Comparison of ENCODE assay signal across 12 mouse cellular contexts in the genomic region with DNA sequence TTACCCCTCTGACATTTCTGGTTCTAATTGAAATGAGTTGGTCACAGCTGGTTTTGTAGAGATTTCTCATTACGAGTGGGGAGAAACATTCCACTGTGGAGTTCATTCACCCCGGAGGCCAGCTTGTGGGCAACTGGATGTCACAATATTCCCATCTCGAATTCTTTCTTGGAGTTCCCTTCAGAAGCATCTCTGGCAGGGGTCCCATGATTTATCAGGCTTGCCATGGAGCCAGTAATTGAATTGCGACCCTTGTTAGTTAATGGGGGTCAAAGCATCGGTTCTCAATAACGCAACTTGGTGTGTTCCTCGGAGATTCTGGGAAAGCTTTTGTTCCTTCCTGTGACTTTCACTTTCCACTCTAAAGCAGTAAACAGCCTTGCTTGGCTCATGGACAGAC. TPM values are rescaled to one million over a fixed set of nuclear protein-coding genes. Genes with fewer than 3 reads are reported as not detected.
DNase-seq lines count a peak whose midpoint lies in the region; ATAC-seq lines count a peak whose summit lies in the region.
"Had no signal": no experiment of that assay in that cellular context is flagged by ENCODE, and none has a peak within 500 bp of the region (broad histone marks: within the 10 kb centered on the region; RNA-seq: fewer than 3 reads in every experiment).

No protein-coding gene starts in this region.

- no peak overlapping the region for H3K4me3 ChIP-seq in hindbrain, embryonic 16.5 days (ENCODE audit: low read length)
- H3K4me3 ChIP-seq: liver, embryonic 13.5 days had no signal

- H3K9ac ChIP-seq in hindbrain, embryonic 16.5 days (ENCODE audit: low read depth, low read length), result no peak overlapping the region
- H3K9ac ChIP-seq: liver, embryonic 13.5 days had no signal

- 13% methylated on average over 7 of the region's 7 CpGs for WGBS in hindbrain, embryonic 16.5 days

- no peak for ATAC-seq in hindbrain, embryonic 16.5 days

- H3K27me3 ChIP-seq in hindbrain, embryonic 16.5 days (replicated peaks; ENCODE audit: control insufficient read depth, insufficient read depth, low read length), result no peaks in the 10 kb centered on the region
- H3K27me3 ChIP-seq: liver, embryonic 13.5 days had no signal

- peaks cover 29% of the 10 kb centered on the region for H3K4me1 ChIP-seq in hindbrain, embryonic 16.5 days (ENCODE audit: control insufficient read depth, insufficient read depth, low read depth, low read length)

- H3K27ac ChIP-seq in hindbrain, embryonic 16.5 days (ENCODE audit: low read depth, low read length), result no peak overlapping the region
- H3K27ac ChIP-seq: liver, embryonic 13.5 days had no signal

- peak; percentile 32 for DNase-seq in kidney, adult 9 months
- DNase-seq in kidney, postnatal 4 days, result no peak
- DNase-seq in retina, postnatal 1 day, result peak; percentile 37
- no peak for DNase-seq in retina, embryonic 14.5 days (ENCODE audit: low spot score)
- DNase-seq in right cerebral cortex, adult 2 months (ENCODE audit: low spot score in 2 of 2), result no peak
- no peak for DNase-seq in cerebellum, postnatal 4 days (ENCODE audit: low spot score in 2 of 2)
- DNase-seq in yolk sac, embryonic 10.5 days (ENCODE audit: low spot score), result no peak
- DNase-seq: layer of hippocampus, postnatal 36 days; liver, embryonic 13.5 days; spleen, adult 18-20 months; thymus, postnatal 25 days had no signal

- H3K4me2 ChIP-seq in hindbrain, embryonic 16.5 days (ENCODE audit: low read length), result peak overlapping the region; percentile 41
- H3K4me2 ChIP-seq: liver, embryonic 13.5 days had no signal

- no peaks in the 10 kb centered on the region for H3K9me3 ChIP-seq in hindbrain, embryonic 16.5 days (ENCODE audit: control insufficient read depth, low read length)
- H3K9me3 ChIP-seq: liver, embryonic 13.5 days had no signal

- H3K36me3 ChIP-seq in hindbrain, embryonic 16.5 days (ENCODE audit: control insufficient read depth, insufficient read depth, low read length), result no peaks in the 10 kb centered on the region

RNA-seq across cellular contexts. Expression of gene Spata13, which starts 53.4 kb away (rescaled TPM):
- 17.1 and 18.2 TPM in 2 replicates for polyA plus RNA-seq in hindbrain, embryonic 16.5 days (2015; fragmentation: Nextera tagmentation; extraction: Ambion mirVana)

Comparison
In these comparisons a context has a peak if more than half of its experiments do, and no peak if none do; other contexts are left out.
1. DNase-seq: peak in kidney, adult 9 months (single experiment) and retina, postnatal 1 day (single experiment); none in kidney, postnatal 4 days (0 of 2), retina, embryonic 14.5 days (single experiment), right cerebral cortex, adult 2 months (0 of 2), cerebellum, postnatal 4 days (0 of 2) and yolk sac, embryonic 10.5 days (single experiment).